Mouse (Mus musculus): Measurements from ENCODE around the gene Mllt3. TPM values are rescaled to one million over a fixed set of nuclear protein-coding genes. Genes with fewer than 3 reads are reported as not detected.

Mllt3 gene
- total RNA-seq, 2 experiments from 2014 or later: 27.6 to 28.6 TPM

DNA sequence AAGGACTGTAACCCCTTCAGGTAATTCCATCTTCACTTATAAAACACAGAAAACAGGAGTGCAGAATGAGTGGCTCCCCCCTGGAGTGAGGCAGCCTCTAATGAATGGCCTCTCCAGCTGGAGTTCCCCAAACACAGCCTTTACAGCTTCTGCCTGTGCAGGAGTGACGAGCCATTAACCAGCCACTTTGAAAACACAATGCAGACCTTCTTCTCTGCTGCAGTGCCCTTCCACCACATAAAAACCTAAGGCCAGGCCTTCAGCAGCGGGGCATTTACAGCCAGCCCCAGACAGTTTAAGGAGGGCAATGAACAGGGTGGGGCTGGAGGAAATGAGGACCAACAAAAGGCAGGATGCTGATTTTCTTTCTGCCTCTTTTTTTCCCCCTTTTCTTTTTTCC, 198.9 kb downstream of the Mllt3 start:
- DNase-seq (ENCODE audit: low spot score in 2 of 2): no peak

GRCm38 (mm10) chr4:87830794-87831306, 202.3 kb downstream of the Mllt3 start:
- DNase-seq (ENCODE audit: low spot score in 2 of 2): no peak

DNA sequence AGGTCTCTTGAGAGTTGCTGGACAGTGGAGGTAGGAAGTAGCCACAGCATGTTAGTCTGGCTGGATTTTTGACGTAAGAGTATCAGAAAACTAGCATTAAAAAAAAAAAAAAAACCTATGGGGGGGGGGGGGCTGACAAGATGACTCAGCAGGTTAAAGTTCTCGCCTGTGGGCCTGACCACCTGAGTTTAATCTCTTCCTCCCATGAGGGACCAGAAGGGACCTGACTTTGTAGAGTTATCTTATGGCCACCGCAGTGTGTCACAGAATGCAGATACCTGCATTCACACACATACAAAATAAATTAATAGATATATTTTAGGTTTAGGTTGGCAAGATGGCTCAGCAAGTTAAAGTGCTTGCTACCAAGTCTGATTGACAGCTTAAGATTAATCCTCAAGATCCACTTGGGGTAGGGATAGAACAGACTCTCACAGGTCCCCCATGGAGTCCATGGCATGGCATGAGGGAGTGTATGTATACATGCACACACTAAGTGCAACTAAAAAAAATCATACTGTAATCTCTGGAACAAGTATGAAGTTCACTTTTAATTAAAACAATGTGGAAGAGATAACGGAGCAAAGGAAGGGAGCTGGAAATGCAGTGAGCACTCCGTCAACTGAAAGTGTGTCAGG, 203.6 kb downstream of the Mllt3 start:
- no peak for DNase-seq (ENCODE audit: low spot score in 2 of 2)

GRCm38 (mm10) chr4:87826336-87826735, 206.8 kb downstream of the Mllt3 start:
- DNase-seq (ENCODE audit: low spot score in 2 of 2): no peak

GRCm38 (mm10) chr4:87823623-87824022, 209.5 kb downstream of the Mllt3 start:
- DNase-seq (ENCODE audit: low spot score in 2 of 2): no peak

DNA sequence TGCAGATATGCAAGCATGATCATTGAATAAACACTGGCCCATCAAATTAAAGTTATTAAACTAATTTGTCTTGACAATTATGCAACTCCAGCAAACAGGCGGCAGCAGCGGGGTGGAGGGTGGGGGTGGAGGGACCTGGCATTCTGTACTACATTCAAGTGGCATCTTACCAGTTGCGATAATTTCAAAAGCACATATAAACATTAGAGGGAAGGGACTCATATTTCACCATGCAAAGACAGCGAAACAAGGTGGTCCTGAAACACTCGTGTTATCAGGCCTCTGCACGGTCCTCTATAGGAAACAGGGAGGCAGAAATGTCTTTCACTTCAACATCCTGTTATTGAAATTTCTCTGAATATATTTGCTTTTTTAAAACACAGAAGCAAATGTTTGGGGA, 210.0 kb downstream of the Mllt3 start:
- no peak for DNase-seq (ENCODE audit: low spot score in 2 of 2)

GRCm38 (mm10) chr4:87820911-87821310, 212.3 kb downstream of the Mllt3 start:
- no peak for DNase-seq (ENCODE audit: low spot score in 2 of 2)

GRCm38 (mm10) chr4:87819182-87819581, 214.0 kb downstream of the Mllt3 start:
- DNase-seq (ENCODE audit: low spot score in 2 of 2): no peak

GRCm38 (mm10) chr4:87818276-87818675, 214.9 kb downstream of the Mllt3 start:
- no peak for DNase-seq (ENCODE audit: low spot score in 2 of 2)

- DNase-seq (ENCODE audit: low spot score in 2 of 2): no peak
Observed at GRCm38 (mm10) chr4:87815465-87816108, 217.6 kb downstream of the Mllt3 start.

GRCm38 (mm10) chr4:87811899-87812298, 221.3 kb downstream of the Mllt3 start:
- DNase-seq (ENCODE audit: low spot score in 2 of 2): no peak

- DNase-seq (ENCODE audit: low spot score in 2 of 2): no peak
Observed at GRCm38 (mm10) chr4:87806196-87806987, 226.8 kb downstream of the Mllt3 start.

DNA sequence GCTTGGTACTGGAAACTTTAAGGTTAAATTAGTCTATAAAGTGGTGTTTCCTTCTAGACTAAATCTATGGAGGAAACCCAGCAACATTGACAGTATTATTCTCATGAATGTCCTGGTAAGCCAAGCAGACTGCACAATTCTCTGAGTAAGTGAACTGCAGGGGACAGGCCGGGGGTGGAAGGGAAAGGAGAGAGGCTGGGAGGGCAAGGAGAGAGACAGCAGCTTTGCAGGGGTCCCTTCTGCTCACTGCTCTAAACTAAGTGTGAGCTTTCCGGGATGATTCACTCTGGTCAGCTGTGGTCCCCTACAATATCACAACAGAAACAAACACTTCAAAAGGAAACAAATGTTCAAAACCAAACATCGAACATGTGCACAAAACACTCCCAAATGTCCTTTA, 228.6 kb downstream of the Mllt3 start:
- no peak for DNase-seq (ENCODE audit: low spot score in 2 of 2)

- no peak for DNase-seq (ENCODE audit: low spot score in 2 of 2)
Observed at GRCm38 (mm10) chr4:87803313-87803712, 229.9 kb downstream of the Mllt3 start.

DNA sequence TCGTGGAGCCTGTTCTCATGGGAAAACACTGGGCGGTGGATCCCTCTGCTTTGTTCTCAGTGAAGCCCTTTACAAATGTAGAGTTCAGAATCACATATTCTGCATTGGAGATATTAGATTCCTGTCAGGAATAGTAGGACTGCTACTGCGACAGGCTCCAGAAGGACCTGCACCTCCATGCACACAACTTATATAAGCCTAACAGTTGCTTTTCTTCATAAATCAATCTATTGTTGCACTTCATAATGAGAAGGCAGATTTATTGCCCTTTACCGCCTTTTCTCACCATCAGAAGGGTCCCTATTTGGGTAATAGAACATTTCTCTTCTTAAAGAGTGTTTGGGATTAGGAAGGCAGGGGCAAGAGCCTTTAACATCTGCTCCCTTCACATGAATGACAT, 231.0 kb downstream of the Mllt3 start:
- no peak for DNase-seq (ENCODE audit: low spot score in 2 of 2)

GRCm38 (mm10) chr4:87801332-87801731, 231.8 kb downstream of the Mllt3 start:
- no peak for DNase-seq (ENCODE audit: low spot score in 2 of 2)

DNA sequence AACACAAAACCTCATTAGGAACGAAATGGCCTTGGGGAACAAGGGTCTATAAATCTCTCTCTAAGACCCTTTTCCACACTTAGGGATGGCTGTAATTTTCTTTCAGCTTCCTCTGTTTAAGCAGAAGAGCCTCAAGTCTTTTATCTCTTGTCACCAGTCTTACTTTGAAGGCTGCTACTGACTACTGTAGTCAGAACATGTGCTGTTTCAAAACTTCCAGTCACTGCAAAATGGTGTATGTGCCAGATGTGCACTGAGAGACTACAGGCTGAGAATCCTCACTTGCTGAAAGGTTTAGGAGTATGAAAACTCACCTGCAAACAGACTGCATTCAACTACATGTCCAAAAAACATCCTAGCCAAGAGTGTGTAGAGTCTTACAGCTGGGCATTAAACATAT, 232.9 kb downstream of the Mllt3 start:
- no peak for DNase-seq (ENCODE audit: low spot score in 2 of 2)

DNA sequence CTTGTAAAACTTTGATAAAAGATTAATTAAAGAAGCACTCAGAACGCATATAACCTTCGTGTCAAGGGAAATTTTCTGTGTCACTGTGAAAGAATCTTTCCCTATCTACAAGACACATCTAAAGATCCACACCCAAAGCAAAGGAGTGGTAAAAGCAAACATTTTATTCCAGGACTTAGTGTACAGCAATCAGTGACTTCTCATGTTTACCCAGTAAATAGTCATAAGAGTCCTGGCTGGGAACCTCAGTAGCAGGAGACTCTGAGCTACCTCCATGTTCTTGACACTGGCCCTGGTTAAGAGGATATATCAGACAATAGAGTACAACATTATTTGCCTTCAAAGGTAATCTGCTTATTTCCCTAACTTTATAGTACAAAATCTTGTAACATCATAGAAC, 233.7 kb downstream of the Mllt3 start:
- DNase-seq (ENCODE audit: low spot score in 2 of 2): no peak

DNA sequence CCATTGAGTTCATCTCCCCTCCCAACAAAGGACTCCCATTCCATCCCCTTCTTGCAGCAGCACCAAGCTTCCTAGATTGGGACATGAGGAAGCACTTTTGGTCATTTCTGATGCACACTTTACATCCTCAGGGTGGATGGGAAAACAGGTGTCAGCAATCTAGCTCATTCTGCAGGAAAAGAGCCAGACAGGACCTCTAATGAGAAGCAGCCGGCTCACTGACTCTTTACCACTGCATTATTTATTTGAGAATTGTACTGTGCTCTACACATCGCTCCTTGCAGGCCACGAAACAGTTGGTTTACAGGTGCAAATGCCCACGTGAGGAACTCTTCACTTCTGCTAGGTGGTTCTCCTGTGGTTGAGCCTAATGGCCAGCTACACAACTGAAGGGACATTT, 237.9 kb downstream of the Mllt3 start:
- no peak for DNase-seq (ENCODE audit: low spot score in 2 of 2)

DNA sequence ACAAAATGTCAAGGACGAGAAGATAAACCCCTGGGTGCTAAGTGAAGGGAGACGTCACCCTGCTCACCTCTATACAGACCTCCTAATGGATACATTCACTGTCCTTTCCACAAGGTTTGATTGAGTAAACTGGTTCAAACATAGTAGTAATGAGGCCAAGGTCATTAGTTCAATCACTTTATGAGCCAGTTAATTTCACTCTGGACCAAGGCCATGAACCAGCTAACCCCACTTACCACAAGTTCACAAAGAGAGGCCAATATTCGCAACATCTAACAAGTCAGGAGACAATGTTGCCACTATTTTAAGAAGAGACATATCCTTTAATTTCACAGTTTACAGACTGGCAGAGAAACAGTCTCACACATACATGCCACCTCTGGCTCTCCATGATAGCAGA, 238.9 kb downstream of the Mllt3 start:
- peak in 1 of 2 experiments; percentile 4 for DNase-seq (ENCODE audit: low spot score in 2 of 2)

GRCm38 (mm10) chr4:87792511-87792910, 240.7 kb downstream of the Mllt3 start:
- DNase-seq (ENCODE audit: low spot score in 2 of 2): no peak

DNA sequence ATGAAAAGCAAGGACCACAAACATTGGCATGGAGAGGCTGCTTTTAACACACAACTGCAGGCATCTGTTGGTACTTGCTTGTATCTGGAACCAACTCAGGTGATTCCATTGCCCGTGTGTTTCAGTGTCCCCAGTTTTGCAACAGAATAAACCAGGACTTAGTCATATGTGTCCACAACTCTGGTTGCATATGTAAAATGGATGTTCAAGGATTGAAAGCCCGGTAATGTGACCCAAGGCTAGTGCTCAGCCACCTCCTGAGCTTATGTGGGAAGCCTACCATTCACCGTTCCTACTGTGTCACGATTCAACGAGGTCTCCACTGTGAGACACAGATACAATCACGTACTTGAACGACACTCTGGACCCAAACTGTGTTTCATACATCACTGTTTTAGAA, 243.7 kb downstream of the Mllt3 start:
- no peak for DNase-seq (ENCODE audit: low spot score in 2 of 2)
